Mouse (Mus musculus): ENCODE measurements at regions not wholly inside any gene's neighbourhood (a gene's known extent, or its start where the extent isn't known, plus 50 kb on each side); places are given as distances from the start of the nearest gene placed in this dataset.

DNA sequence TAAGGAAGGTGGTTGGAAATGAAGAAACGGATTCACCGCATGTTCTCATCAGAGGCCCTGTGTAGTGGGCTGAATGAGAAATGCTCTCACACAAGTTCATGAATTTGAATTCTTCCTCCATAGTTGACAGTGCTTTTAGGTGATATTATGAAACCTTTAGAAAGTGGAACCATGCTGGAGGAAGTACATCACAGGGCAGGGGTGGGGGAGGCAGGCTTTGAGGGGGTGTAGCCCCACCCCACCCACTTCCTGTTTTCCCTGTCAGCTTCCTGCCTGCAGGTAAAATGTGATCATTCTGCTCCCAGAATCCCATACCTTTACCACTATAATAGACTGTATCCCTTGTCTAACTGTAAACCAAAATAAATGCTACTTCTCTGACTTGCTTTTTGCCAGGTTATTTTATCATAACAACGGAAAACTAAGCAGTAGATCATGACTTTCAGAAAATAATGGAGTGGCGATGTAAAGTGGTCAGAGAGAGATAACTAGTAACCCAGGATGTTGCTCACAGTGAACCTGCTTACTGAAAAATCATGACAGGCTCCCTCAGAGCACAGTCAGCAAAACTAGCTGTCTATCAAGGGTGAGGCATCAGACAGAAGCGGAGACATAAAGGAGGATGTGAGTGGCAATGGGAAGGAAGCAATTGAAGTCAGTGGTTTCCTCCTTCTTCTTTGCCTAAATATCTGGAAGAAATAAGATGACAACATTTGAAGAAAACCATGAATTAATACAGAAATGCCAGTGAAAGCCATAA, 230.2 kb downstream of the Rnf144a start:
- no peak for DNase-seq (ENCODE audit: low read depth)
- TF ChIP-seq POLR2A (IDR thresholded peaks at IDR 0.05; ENCODE audit: borderline replicate concordance, extremely low read depth, insufficient read depth, insufficient read length, poor library complexity, severe bottlenecking) = no peak
- no peak for TF ChIP-seq CTCF (IDR thresholded peaks at IDR 0.05; ENCODE audit: borderline replicate concordance, extremely low read depth, insufficient read depth, insufficient read length)

DNA sequence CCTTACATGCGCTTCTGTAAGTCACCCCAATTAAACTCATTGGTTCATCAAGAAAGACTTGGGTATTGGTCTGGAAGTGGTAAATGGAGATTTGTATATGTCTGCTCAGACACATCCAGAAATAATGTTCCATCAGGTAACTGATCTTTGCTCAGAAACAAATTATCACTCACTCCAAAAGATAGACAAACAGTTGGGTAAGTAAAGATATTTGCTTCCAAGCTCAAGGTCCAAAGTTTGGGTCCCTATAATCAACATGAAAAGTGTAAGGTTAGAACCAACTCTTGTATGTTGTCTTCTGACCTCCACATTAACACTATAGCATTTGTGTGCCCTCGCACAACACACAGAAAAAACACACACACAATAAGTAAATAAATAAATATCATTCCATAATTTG, 232.0 kb downstream of the Rnf144a start:
- no peak for DNase-seq (ENCODE audit: low read depth)
- TF ChIP-seq CTCF (IDR thresholded peaks at IDR 0.05; ENCODE audit: borderline replicate concordance, extremely low read depth, insufficient read depth, insufficient read length) (no peak), POLR2A (IDR thresholded peaks at IDR 0.05; ENCODE audit: borderline replicate concordance, extremely low read depth, insufficient read depth, insufficient read length, poor library complexity, severe bottlenecking) (no peak)

GRCm38 (mm10) chr12:26180846-26181245, 234.2 kb downstream of the Rnf144a start:
- DNase-seq (ENCODE audit: low read depth) = peak; percentile 30
- TF ChIP-seq POLR2A (IDR thresholded peaks at IDR 0.05; ENCODE audit: borderline replicate concordance, extremely low read depth, insufficient read depth, insufficient read length, poor library complexity, severe bottlenecking) = no peak
- no peak for TF ChIP-seq CTCF (IDR thresholded peaks at IDR 0.05; ENCODE audit: borderline replicate concordance, extremely low read depth, insufficient read depth, insufficient read length)

- DNase-seq (ENCODE audit: low read depth) = no peak
- no peak for TF ChIP-seq POLR2A (IDR thresholded peaks at IDR 0.05; ENCODE audit: borderline replicate concordance, extremely low read depth, insufficient read depth, insufficient read length, poor library complexity, severe bottlenecking)
- no peak for TF ChIP-seq CTCF (IDR thresholded peaks at IDR 0.05; ENCODE audit: borderline replicate concordance, extremely low read depth, insufficient read depth, insufficient read length)
These were observed 238.8 kb downstream of the Rnf144a start for GRCm38 (mm10) chr12:26176231-26176662.

GRCm38 (mm10) chr12:26163416-26163815, 251.6 kb downstream of the Rnf144a start:
- TF ChIP-seq POLR2A (IDR thresholded peaks at IDR 0.05; ENCODE audit: borderline replicate concordance, extremely low read depth, insufficient read depth, insufficient read length, poor library complexity, severe bottlenecking) (no peak), CTCF (IDR thresholded peaks at IDR 0.05; ENCODE audit: borderline replicate concordance, extremely low read depth, insufficient read depth, insufficient read length) (no peak)
- no peak for DNase-seq (ENCODE audit: low read depth)

DNA sequence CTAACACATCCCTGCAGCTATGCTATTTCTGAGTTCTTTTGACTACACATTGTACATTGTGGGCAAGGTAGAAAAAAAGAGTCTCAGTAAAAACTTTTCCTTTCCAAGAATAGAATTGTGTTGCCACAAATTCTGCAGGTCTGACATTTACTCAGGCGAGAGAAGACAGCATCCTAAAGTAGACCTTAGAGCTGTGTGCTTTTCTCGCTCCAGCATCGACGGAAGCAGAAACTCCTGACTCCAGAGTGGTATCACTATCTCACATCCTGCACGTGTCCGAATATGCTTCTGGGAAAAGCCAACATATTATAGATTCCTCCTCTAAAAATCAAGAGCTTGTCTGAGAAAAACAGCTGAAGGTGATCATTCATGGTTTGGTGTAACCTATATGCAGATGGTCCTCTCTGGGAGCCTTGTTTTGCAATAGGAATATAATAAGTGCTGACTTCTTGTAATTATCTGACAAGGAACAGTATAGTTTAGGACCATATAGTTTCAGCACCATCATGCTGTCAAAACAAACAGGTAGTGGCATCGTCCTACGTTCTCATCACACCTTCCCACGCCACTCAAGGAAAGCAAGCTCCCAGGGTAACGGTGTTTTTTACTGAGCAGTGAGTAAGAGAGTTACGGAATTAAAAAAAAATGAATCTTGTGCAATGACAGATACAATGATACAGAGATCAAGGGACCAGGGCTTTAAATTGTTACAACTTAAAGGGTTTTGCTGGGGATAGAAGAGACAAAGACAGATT, 254.0 kb downstream of the Rnf144a start:
- DNase-seq (ENCODE audit: low read depth) = no peak
- no peak for TF ChIP-seq POLR2A (IDR thresholded peaks at IDR 0.05; ENCODE audit: borderline replicate concordance, extremely low read depth, insufficient read depth, insufficient read length, poor library complexity, severe bottlenecking)
- TF ChIP-seq CTCF (IDR thresholded peaks at IDR 0.05; ENCODE audit: borderline replicate concordance, extremely low read depth, insufficient read depth, insufficient read length) = no peak

- peak; percentile 69 for DNase-seq (ENCODE audit: low read depth)
- TF ChIP-seq CTCF (IDR thresholded peaks at IDR 0.05; ENCODE audit: borderline replicate concordance, extremely low read depth, insufficient read depth, insufficient read length) (no peak), POLR2A (IDR thresholded peaks at IDR 0.05; ENCODE audit: borderline replicate concordance, extremely low read depth, insufficient read depth, insufficient read length, poor library complexity, severe bottlenecking) (no peak)
These were observed 262.1 kb downstream of the Rnf144a start for GRCm38 (mm10) chr12:26152992-26153391.

DNA sequence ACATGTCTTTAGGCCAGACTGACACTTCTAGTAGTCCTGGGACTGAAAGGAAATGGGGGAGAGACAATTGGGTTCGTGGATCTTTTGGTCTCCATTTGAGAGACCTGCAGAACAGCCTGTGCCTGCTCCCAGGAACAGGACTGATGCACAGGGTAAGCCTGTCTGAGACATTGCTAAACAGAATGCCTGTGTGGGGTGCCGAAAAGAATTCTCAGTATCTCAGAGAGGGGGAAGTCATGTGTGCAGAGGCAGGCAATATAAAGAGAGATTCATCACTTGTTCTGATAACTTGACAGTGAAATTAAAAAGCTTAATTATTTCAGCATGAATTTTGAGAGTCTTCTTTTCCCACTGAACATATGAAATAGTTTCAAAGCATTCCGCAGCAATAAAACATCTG, 268.7 kb downstream of the Rnf144a start:
- no peak for TF ChIP-seq CTCF (IDR thresholded peaks at IDR 0.05; ENCODE audit: borderline replicate concordance, extremely low read depth, insufficient read depth, insufficient read length)
- TF ChIP-seq POLR2A (IDR thresholded peaks at IDR 0.05; ENCODE audit: borderline replicate concordance, extremely low read depth, insufficient read depth, insufficient read length, poor library complexity, severe bottlenecking) = no peak
- no peak for DNase-seq (ENCODE audit: low read depth)

GRCm38 (mm10) chr12:26145085-26145714, 269.9 kb downstream of the Rnf144a start:
- peak; percentile 61 for DNase-seq (ENCODE audit: low read depth)
- TF ChIP-seq POLR2A (IDR thresholded peaks at IDR 0.05; ENCODE audit: borderline replicate concordance, extremely low read depth, insufficient read depth, insufficient read length, poor library complexity, severe bottlenecking) (no peak), CTCF (IDR thresholded peaks at IDR 0.05; ENCODE audit: borderline replicate concordance, extremely low read depth, insufficient read depth, insufficient read length) (no peak)

- no peak for DNase-seq (ENCODE audit: low read depth)
These were observed 270.4 kb downstream of the Rnf144a start for GRCm38 (mm10) chr12:26144616-26145015.

DNA sequence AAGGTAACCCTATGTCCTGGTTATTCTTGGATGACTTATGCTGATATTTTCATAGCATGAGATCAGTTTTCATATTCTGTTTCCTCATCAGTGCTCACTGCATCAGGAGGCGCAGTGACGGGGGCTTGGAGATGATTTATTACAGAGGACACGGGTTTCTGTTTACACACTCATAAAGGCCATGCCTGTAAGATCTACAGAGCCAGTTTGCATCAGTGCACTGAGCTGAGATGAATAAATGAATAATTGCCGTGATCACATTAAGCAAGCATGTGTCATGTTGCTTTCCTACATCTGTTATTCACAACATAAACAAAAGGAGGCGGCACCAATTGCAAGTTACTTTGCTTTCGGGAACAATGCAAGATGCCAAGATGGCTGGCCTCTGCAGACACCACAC, 271.6 kb downstream of the Rnf144a start:
- TF ChIP-seq POLR2A (IDR thresholded peaks at IDR 0.05; ENCODE audit: borderline replicate concordance, extremely low read depth, insufficient read depth, insufficient read length, poor library complexity, severe bottlenecking) (no peak), CTCF (IDR thresholded peaks at IDR 0.05; ENCODE audit: borderline replicate concordance, extremely low read depth, insufficient read depth, insufficient read length) (no peak)
- peak; percentile 66 for DNase-seq (ENCODE audit: low read depth)

More at GRCm38 (mm10) chr12:26144616-26145015, 270.4 kb downstream of the Rnf144a start:
- TF ChIP-seq POLR2A (IDR thresholded peaks at IDR 0.05; ENCODE audit: borderline replicate concordance, extremely low read depth, insufficient read depth, insufficient read length, poor library complexity, severe bottlenecking) (no peak), CTCF (IDR thresholded peaks at IDR 0.05; ENCODE audit: borderline replicate concordance, extremely low read depth, insufficient read depth, insufficient read length) (no peak)
